Mouse (Mus musculus) neutrophil, adult 83 days (primary cell): Measurements from ENCODE around the gene Defb30. TPM values are rescaled to one million over a fixed set of nuclear protein-coding genes. Genes with fewer than 3 reads are reported as not detected.

Experiments used
- total RNA-seq, 2 experiments: library from RNA; stranded (reverse); gene quantifications; one replicate each; pipeline ENCODE4 v1.2.4; 2023

The Defb30 gene
- total RNA-seq, result not detected

DNA sequence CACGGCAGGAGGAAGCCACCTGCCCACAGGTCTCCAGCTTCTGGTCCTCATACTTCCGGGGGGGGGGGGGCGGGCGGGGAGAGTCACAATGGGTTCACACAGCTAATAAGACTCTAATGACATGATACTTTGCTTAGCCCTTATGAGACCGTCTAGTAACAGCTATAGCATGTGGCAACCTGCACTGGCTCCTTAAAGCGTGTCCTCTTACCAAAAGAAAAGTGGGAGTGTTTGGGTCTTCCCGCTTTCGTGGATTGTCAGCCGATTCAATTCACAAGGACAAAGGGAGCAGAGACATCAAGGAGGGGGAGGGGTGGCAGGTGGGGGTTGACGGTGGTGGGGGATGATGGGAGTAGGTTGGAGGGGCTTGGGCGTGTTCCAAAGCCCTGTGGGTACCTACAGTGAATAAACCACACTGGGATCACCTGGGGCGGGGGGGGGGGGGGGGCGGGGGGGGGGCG, at the start of gene Defb30:
TSS of gene Defb30 (minus strand) at position 51 of the 461 bp plus-strand sequence.

DNA sequence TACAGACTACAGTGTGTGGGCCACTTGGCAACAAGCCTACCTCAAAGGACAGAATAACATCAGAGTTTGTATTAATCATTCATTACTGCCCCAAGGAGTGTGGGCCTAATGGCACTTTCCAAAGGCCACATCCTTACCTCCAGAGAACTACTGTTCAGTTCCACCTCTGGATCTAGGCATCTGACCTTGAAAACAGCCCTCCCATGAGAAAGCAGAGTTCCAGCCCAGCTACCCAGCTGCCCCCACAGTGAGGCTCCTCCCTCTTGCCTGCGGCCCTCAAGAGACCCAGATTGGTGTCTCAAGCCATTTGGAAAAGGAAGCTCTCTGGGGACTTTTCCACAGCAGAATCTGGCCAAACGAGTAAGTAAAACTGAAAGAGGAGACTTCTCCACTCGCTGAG, 3.1 kb downstream of the Defb30 start, which contains the start of gene Defb42:
TSS of gene Defb42 (plus strand) at position 301 of the 400 bp plus-strand sequence.

DNA sequence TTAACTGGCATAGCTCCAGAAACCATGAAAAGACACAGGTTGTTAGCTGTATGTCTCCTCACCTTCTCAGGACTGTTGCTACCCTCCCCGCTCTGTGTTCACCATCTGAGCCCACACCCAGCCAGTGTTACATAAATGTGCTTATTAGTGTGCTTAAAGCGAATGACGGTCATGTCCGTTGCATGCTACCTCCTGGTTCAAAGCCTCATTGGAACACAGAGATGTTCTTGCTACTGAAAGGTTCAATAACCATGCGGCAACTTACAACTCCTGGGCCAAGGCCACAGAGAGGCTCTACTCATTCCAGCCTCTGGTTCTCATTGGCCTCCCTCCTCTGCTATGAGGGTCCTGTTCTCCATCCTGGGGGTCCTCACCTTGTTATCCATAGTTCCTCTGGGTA, 38.3 kb downstream of the Defb30 start, which contains the start of gene Defb43:
TSS of gene Defb43 (plus strand) at position 301 of the 400 bp plus-strand sequence.

DNA sequence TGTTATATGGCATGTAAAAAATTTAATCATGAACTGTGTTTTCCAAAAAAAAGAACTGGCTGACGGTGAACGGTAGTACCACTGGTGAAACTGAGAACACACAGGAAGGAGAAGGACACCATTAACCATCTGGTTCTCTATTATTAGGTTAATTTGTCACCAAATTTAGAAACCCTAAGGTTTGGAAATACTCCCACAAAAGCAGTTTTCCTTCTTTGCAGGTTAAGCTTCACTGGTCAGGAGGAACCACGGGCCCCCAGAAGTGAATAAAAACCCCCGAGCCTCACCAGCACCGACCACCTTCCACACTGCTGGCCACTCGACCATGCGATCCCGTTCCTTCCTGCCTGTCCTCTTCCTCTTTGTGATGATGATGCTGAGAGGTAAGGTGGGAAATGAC, 52.0 kb downstream of the Defb30 start, which contains the start of gene Defb47:
TSS of gene Defb47 (plus strand) at position 301 of the 400 bp plus-strand sequence.

DNA sequence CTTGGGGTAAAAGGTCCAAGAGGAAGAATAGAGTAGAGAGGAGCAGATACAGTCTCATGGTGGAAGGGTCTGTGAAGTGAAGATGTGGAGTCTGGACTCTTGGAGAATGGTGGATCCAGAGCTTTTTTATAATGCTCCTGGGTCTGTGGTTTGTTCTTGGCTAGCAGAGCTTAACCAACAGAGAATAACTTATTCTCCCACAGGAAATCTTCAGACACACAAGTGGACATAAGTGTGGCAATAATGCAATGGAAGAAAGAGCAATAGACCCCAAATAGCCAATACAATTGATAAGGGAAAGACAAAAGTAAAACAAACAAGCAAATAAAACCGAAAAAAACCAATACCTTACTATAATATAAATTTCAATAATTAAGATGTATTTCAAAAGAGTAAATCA, 65.3 kb downstream of the Defb30 start, which contains the start of gene Defb48:
TSS of gene Defb48 (minus strand) at position 101 of the 400 bp plus-strand sequence.

Other genes with a start within 250 kb of the Defb30 start
- gene Wdfy2, start 212.3 kb downstream of the Defb30 start, total RNA-seq, result 10 to 100 TPM; 53.9 to 61.0 TPM
- not detected for gene Defb48, start 65.5 kb downstream of the Defb30 start, total RNA-seq
- gene Defb47, start 51.9 kb downstream of the Defb30 start, total RNA-seq, result not detected
- not detected for gene Defb43, start 38.2 kb downstream of the Defb30 start, total RNA-seq
- gene Defb42, start 3.0 kb downstream of the Defb30 start, total RNA-seq, result not detected